Mouse (Mus musculus) forebrain, postnatal 0 days (tissue): ENCODE results near the gene Rnase1. TPM values are rescaled to one million over a fixed set of nuclear protein-coding genes. Genes with fewer than 3 reads are reported as not detected.

Experiments used
- ATAC-seq: fragments of 200-750 bp; cut with Nextera tagmentation; 2 replicates; pipeline ENCODE4 v1.8.0; 2017; ENCODE audit warnings: mild to moderate bottlenecking, moderate library complexity
- DNase-seq: peaks from one replicate; pipeline ENCODE4 v3.0.0-alpha.2; 2015
- H3K27ac ChIP-seq: fragments of 300-500 bp; sonication (generic); 2 replicates; pipeline ENCODE4 v1.5.1; 2014; ENCODE audit warnings: low read depth, mild to moderate bottlenecking, antibody characterized with exemption, low read length, moderate library complexity, mixed read lengths
- H3K27me3 ChIP-seq: fragments of 300-500 bp; sonication (generic); 2 replicates; pipeline ENCODE4 v1.6.1; 2014; ENCODE audit warnings: mild to moderate bottlenecking, low read length, mixed read lengths; ENCODE audit not compliant: insufficient read depth
- H3K36me3 ChIP-seq: fragments of 300-500 bp; sonication (generic); 2 replicates; pipeline ENCODE4 v1.6.1; 2014; ENCODE audit warnings: mild to moderate bottlenecking, moderate library complexity; ENCODE audit not compliant: insufficient read depth
- H3K4me1 ChIP-seq: fragments of 300-500 bp; sonication (generic); 2 replicates; pipeline ENCODE4 v1.6.1; 2014; ENCODE audit warnings: antibody characterized with exemption; ENCODE audit not compliant: insufficient read depth
- H3K4me2 ChIP-seq: fragments of 300-500 bp; sonication (generic); 2 replicates; pipeline ENCODE4 v1.6.1; 2014; ENCODE audit warnings: low read depth, mild to moderate bottlenecking, moderate library complexity
- H3K4me3 ChIP-seq: fragments of 300-500 bp; sonication (generic); 2 replicates; pipeline ENCODE4 v1.5.1; 2014; ENCODE audit warnings: low read depth, low read length, mixed read lengths
- H3K9ac ChIP-seq: fragments of 300-500 bp; sonication (generic); 2 replicates; pipeline ENCODE4 v1.6.1; 2014; ENCODE audit warnings: mild to moderate bottlenecking
- H3K9me3 ChIP-seq: fragments of 300-500 bp; sonication (generic); 2 replicates; pipeline ENCODE4 v1.6.1; 2016; ENCODE audit warnings: low read length
- CTCF ChIP-seq: sonication (generic); IDR thresholded peaks from 2 replicates; pipeline ENCODE4 v1.5.1; 2016; ENCODE audit warnings: antibody characterized with exemption, control low read depth, low read depth
- WGBS: fragments of 180-500 bp; shearing (Covaris S2); extraction: QIAGEN DNeasy Blood & Tissue Kit; methylation state at CpG from one replicate; pipeline ENCODE4 v1.1.7; 2014; 5-methylcytosine and 5-hydroxymethylcytosine counted together
- polyA plus RNA-seq: library from polyadenylated mRNA; unstranded; fragments of >200 nt; fragmentation: Nextera tagmentation; extraction: Ambion mirVana; gene quantifications from 2 replicates; pipeline ENCODE4 v1.2.1, GENCODE M21; 2015
- total RNA-seq: library from RNA; depleted of rRNA; stranded (reverse); fragments of >200 nt; gene quantifications from 2 replicates; pipeline ENCODE4 v1.2.3, GENCODE M21; 2014

The Rnase1 gene
- total and polyA plus RNA-seq, 2 experiments from 2014 or later = 0.21 TPM; not detected in 1

GRCm38 (mm10) chr14:51142568-51142967 lies 4.0 kb downstream of the Rnase1 start:
- no peak overlapping the region for H3K27ac ChIP-seq
- no peaks in the 10 kb centered on the region for H3K27me3 ChIP-seq
- no peak overlapping the region for H3K4me3 ChIP-seq
- no peaks in the 10 kb centered on the region for H3K36me3 ChIP-seq
- ATAC-seq (no peak), DNase-seq (no peak)
- H3K9me3 ChIP-seq = no peaks in the 10 kb centered on the region
- WGBS = 80% methylated on average over 3 of the region's 3 CpGs
- no peak for TF ChIP-seq CTCF
- no peaks in the 10 kb centered on the region for H3K4me1 ChIP-seq
- no peak overlapping the region for H3K4me2 ChIP-seq
- H3K9ac ChIP-seq = no peak overlapping the region

DNA sequence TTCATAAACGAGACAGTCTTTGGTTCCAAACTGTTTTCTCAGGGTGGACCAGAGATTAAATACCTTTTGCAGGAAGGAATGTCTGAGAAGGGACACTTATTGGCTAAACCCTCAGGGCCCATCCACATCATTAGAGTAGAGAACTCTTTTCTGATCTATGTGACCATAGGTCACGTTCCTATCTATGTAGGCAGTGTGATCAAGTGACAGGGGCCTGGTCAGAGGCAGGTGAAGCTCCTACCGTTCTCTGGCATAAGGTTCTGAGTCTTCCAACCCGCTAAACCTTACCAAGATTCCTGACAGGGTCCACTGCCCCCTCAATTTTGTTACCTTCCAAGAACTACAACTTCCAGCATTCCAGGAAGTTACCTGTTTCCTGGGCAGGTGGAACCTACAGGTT lies 4.5 kb downstream of the Rnase1 start:
- ATAC-seq = no peak
- H3K4me3 ChIP-seq = no peak overlapping the region
- WGBS = 93% methylated on average over 4 of the region's 4 CpGs
- H3K27ac ChIP-seq = no peak overlapping the region
- no peaks in the 10 kb centered on the region for H3K27me3 ChIP-seq
- no peak overlapping the region for H3K4me2 ChIP-seq
- no peaks in the 10 kb centered on the region for H3K4me1 ChIP-seq
- DNase-seq = no peak
- no peaks in the 10 kb centered on the region for H3K36me3 ChIP-seq
- no peak for TF ChIP-seq CTCF
- H3K9me3 ChIP-seq = no peaks in the 10 kb centered on the region
- H3K9ac ChIP-seq = no peak overlapping the region

DNA sequence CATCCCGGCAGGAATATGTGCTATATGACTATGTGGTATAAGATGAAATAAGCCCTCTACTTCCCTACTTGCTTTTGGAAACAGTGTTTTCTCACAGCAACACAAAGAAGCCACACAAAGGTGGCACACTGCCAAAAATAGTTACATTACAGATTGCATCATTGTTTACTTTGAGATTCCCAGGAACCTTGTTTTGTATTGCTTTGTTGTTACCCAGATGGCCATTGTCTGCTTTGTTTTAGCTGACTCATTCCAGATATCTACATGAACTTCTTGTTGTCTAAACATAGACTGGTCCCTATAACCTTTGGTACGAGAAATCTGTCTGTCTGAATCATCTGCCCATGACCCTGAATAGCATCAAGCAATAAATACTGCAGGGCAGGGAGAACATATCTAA lies 6.2 kb downstream of the Rnase1 start:
- Histone ChIP-seq H3K27me3 (no peaks in the 10 kb centered on the region), H3K4me1 (no peaks in the 10 kb centered on the region), H3K36me3 (no peaks in the 10 kb centered on the region), H3K27ac (no peak overlapping the region), H3K9me3 (no peaks in the 10 kb centered on the region), H3K4me2 (no peak overlapping the region), H3K4me3 (no peak overlapping the region), H3K9ac (no peak overlapping the region)
- DNase-seq = peak; percentile 8
- no peak for ATAC-seq
- 73% methylated on average over 2 of the region's 2 CpGs for WGBS
- no peak for TF ChIP-seq CTCF

- H3K4me3 ChIP-seq = no peak overlapping the region
- TF ChIP-seq CTCF = no peak
- DNase-seq (no peak), ATAC-seq (no peak)
- H3K9me3 ChIP-seq = no peaks in the 10 kb centered on the region
- no peak overlapping the region for H3K9ac ChIP-seq
- no peaks in the 10 kb centered on the region for H3K36me3 ChIP-seq
- 87% methylated on average over 4 of the region's 4 CpGs for WGBS
- no peaks in the 10 kb centered on the region for H3K27me3 ChIP-seq
- no peak overlapping the region for H3K27ac ChIP-seq
- H3K4me2 ChIP-seq = no peak overlapping the region
- no peaks in the 10 kb centered on the region for H3K4me1 ChIP-seq
These were observed 14.2 kb downstream of the Rnase1 start for GRCm38 (mm10) chr14:51132372-51132771.

DNA sequence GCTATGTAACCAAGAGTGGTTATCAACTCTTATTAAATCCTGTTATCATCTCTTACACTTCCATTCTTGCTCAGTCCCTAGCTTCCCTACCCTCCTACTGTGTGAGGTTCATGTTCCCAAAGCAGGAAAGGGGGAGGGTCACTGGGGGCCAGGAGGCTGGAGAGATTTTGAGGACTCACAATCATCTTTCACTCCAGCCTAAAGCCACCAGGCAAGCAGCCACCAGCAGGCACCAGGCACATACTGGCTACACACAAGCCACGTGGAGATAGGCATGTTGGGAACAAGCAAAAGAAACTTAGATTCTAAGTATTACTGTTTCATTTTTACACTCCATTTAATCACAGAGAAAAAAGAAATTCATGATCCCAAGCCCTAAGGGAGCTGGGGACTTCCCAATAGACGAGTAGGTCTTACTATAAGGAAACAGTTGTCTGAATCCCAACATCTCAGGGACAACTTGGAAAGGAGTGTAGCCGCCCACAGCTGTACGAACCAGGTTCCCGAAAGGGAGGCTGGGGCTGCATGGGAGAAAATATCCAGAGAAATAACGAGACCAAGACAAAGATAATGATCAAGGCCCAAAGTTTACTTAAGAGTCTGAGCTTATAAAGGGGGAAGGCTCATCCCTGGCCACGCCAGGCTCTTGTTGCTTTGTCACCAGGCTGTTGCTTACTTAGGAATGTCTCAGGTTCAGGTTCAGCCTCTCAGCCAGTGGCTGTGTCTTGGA lies 15.3 kb downstream of the Rnase1 start:
- Histone ChIP-seq H3K27ac (no peak overlapping the region), H3K36me3 (no peaks in the 10 kb centered on the region), H3K4me1 (no peaks in the 10 kb centered on the region), H3K9ac (no peak overlapping the region), H3K9me3 (no peaks in the 10 kb centered on the region), H3K4me3 (no peak overlapping the region), H3K27me3 (no peaks in the 10 kb centered on the region), H3K4me2 (no peak overlapping the region)
- no peak for TF ChIP-seq CTCF
- ATAC-seq (no peak), DNase-seq (no peak)
- WGBS = 76% methylated on average over 7 of the region's 7 CpGs

DNA sequence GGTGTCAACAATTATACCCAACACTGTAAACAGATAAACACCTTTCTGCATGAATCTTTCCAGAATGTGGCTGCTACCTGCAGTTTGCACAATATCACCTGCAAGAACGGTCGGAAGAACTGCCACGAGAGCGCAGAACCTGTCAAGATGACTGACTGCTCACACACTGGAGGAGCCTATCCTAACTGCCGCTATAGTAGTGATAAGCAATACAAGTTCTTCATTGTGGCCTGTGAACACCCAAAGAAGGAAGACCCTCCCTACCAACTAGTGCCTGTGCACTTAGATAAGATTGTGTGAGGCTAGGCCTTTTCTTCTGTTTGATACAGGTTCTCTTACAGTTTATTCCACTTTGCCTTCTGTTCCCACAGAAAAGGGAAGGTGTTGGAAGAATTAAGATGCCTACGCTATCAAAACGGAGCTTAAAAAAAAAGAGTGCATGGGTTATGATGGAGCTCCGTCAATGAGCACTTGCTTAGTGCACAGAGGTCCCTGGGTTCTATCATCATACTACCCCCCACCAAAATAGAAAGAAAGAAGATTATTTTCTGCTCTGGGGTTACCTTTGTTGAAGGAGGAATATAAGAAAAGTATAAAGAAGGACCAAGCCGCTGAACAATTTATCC lies 16.2 kb downstream of the Rnase1 start:
- no peak for TF ChIP-seq CTCF
- DNase-seq = no peak
- 92% methylated on average over 9 of the region's 9 CpGs for WGBS
- Histone ChIP-seq H3K27ac (no peak overlapping the region), H3K4me3 (no peak overlapping the region), H3K36me3 (no peaks in the 10 kb centered on the region), H3K9me3 (0 out of 2 replicates have a peak, but pooled peaks cover 6% of the 10 kb centered on the region), H3K9ac (no peak overlapping the region), H3K27me3 (no peaks in the 10 kb centered on the region), H3K4me1 (no peaks in the 10 kb centered on the region), H3K4me2 (no peak overlapping the region)
- no peak for ATAC-seq

- H3K36me3 ChIP-seq = no peaks in the 10 kb centered on the region
- ATAC-seq (no peak), DNase-seq (no peak)
- H3K27me3 ChIP-seq = no peaks in the 10 kb centered on the region
- 0 out of 2 replicates have a peak, but pooled peaks cover 6% of the 10 kb centered on the region for H3K9me3 ChIP-seq
- WGBS = 83% methylated on average over 4 of the region's 4 CpGs
- H3K4me2 ChIP-seq = no peak overlapping the region
- H3K27ac ChIP-seq = no peak overlapping the region
- H3K4me1 ChIP-seq = no peaks in the 10 kb centered on the region
- H3K4me3 ChIP-seq = no peak overlapping the region
- no peak overlapping the region for H3K9ac ChIP-seq
- TF ChIP-seq CTCF = no peak
These were observed 17.0 kb downstream of the Rnase1 start for GRCm38 (mm10) chr14:51129624-51129975.
